Mouse (Mus musculus) cortical plate, adult 2 months (tissue): Measurements from ENCODE around the gene Slc8a2.

Experiments used
- CTCF ChIP-seq: fragments of 200-500 bp; IDR thresholded peaks from 2 replicates; pipeline ENCODE4 v1.5.1; 2011; ENCODE audit warnings: mild to moderate bottlenecking, control low read depth, low read length; ENCODE audit not compliant: insufficient read depth; ENCODE audit errors: extremely low read depth
- POLR2A ChIP-seq: fragments of 200-500 bp; IDR thresholded peaks from 2 replicates; pipeline ENCODE4 v1.6.1; 2011; ENCODE audit warnings: mild to moderate bottlenecking, low read length, control low read depth; ENCODE audit not compliant: insufficient read depth; ENCODE audit errors: extremely low read depth

- TF ChIP-seq POLR2A = peak; percentile 79
- no peak for TF ChIP-seq CTCF
These were observed at the start of gene Slc8a2 for GRCm38 (mm10) chr7:16129421-16129845.
